Mouse (Mus musculus): ENCODE measurements around the gene Ostn. TPM values are rescaled to one million over a fixed set of nuclear protein-coding genes. Genes with fewer than 3 reads are reported as not detected.

Gene Ostn
- total and polyA plus RNA-seq, 2 experiments from 2014 or later, result not detected

DNA sequence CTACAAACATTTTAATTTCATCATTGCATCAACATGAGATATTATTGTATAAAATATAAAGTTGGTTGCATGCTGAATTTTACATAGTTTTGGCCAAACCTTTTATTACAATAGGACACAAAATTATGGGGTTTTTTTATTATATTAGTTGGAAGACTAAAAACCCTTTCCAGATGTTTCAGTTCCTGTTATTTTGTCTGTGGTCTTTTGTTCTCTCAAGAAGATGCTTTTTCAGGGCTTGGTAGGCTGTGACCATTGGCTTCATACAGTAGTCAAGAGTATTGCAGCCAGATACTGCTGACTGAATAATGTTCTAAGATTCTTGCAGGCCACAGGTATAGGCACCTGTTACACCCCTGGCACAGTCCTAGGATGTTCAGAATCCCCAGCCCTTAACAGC, 14.8 kb downstream of the Ostn start:
- Histone ChIP-seq H3K9ac (replicated peaks; ENCODE audit: low read depth, low read length) (no peak overlapping the region), H3K27ac (ENCODE audit: low read depth) (no peak overlapping the region), H3K4me3 (ENCODE audit: low read depth, low read length) (no peak overlapping the region), H3K9me3 (replicated peaks; ENCODE audit: control insufficient read depth, low read length) (no peaks in the 10 kb centered on the region), H3K27me3 (ENCODE audit: control insufficient read depth, insufficient read depth, low read length) (no peaks in the 10 kb centered on the region), H3K4me2 (ENCODE audit: low read depth, low read length) (no peak overlapping the region), H3K4me1 (ENCODE audit: control insufficient read depth, insufficient read depth) (no peaks in the 10 kb centered on the region), H3K36me3 (replicated peaks; ENCODE audit: control insufficient read depth, insufficient read depth, low read length) (no peaks in the 10 kb centered on the region)
- ATAC-seq (ENCODE audit: insufficient read depth, low read depth), result no peak
- DNase-seq (ENCODE audit: low spot score), result no peak
- TF ChIP-seq CTCF (IDR thresholded peaks at IDR 0.05; ENCODE audit: low read depth) (no peak), EP300 (IDR thresholded peaks at IDR 0.05; ENCODE audit: low read depth) (no peak)

DNA sequence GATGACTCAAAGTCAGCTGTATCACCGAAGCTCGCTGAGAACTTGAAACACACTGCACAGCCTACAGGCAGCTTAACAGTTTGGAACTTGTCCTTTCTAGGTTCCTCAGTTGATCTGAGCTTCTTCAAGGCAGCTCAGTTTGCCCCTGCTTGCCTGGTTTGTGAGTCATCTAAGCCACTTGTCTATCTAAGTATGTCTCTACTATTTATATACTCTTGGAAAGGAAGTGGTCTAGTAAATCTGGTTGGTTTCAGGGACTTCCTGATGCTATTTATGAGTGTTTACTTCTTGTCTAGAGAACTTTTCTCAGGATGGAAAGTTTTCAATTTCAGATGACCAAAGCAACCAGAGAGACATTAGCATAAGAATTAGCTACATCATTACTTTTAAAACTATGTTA, 19.2 kb downstream of the Ostn start:
- Histone ChIP-seq H3K27ac (ENCODE audit: low read depth) (no peak overlapping the region), H3K36me3 (replicated peaks; ENCODE audit: control insufficient read depth, insufficient read depth, low read length) (no peaks in the 10 kb centered on the region), H3K9me3 (replicated peaks; ENCODE audit: control insufficient read depth, low read length) (no peaks in the 10 kb centered on the region), H3K4me2 (ENCODE audit: low read depth, low read length) (no peak overlapping the region), H3K4me1 (ENCODE audit: control insufficient read depth, insufficient read depth) (no peaks in the 10 kb centered on the region), H3K4me3 (ENCODE audit: low read depth, low read length) (no peak overlapping the region), H3K9ac (replicated peaks; ENCODE audit: low read depth, low read length) (no peak overlapping the region), H3K27me3 (ENCODE audit: control insufficient read depth, insufficient read depth, low read length) (no peaks in the 10 kb centered on the region)
- TF ChIP-seq CTCF (IDR thresholded peaks at IDR 0.05; ENCODE audit: low read depth), result no peak
- TF ChIP-seq EP300 (IDR thresholded peaks at IDR 0.05; ENCODE audit: low read depth), result no peak
- no peak for DNase-seq (ENCODE audit: low spot score)
- no peak for ATAC-seq (ENCODE audit: insufficient read depth, low read depth)
- 92% methylated on average over 2 of the region's 2 CpGs for WGBS

DNA sequence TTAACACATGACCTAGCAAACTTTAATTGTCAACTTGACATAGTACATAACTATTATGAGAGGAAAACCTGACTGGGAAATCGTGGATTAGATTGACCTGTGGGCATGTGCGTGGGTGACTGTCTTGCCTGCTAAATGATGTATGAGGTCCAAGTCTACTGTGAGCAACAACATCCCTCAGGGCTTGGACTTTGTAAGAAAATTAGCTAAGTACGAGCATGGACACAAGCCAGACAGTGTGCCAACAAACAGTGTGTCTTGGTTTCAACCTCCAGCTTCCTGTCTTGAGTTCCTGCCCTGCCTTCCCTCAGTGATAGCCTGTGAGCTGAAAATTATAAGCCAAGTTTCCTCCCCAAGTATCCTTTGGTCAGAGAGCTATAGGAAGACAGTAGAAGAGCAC, 40.2 kb downstream of the Ostn start:
- H3K4me3 ChIP-seq (ENCODE audit: low read depth, low read length), result no peak overlapping the region
- no peaks in the 10 kb centered on the region for H3K27me3 ChIP-seq (ENCODE audit: control insufficient read depth, insufficient read depth, low read length)
- 61% methylated on average over 3 of the region's 3 CpGs for WGBS
- no peaks in the 10 kb centered on the region for H3K36me3 ChIP-seq (replicated peaks; ENCODE audit: control insufficient read depth, insufficient read depth, low read length)
- DNase-seq (ENCODE audit: low spot score), result no peak
- no peaks in the 10 kb centered on the region for H3K9me3 ChIP-seq (replicated peaks; ENCODE audit: control insufficient read depth, low read length)
- TF ChIP-seq CTCF (IDR thresholded peaks at IDR 0.05; ENCODE audit: low read depth) (no peak), EP300 (IDR thresholded peaks at IDR 0.05; ENCODE audit: low read depth) (no peak)
- no peaks in the 10 kb centered on the region for H3K4me1 ChIP-seq (ENCODE audit: control insufficient read depth, insufficient read depth)
- H3K27ac ChIP-seq (ENCODE audit: low read depth), result no peak overlapping the region
- ATAC-seq (ENCODE audit: insufficient read depth, low read depth), result no peak
- H3K9ac ChIP-seq (replicated peaks; ENCODE audit: low read depth, low read length), result no peak overlapping the region
- H3K4me2 ChIP-seq (ENCODE audit: low read depth, low read length), result no peak overlapping the region

DNA sequence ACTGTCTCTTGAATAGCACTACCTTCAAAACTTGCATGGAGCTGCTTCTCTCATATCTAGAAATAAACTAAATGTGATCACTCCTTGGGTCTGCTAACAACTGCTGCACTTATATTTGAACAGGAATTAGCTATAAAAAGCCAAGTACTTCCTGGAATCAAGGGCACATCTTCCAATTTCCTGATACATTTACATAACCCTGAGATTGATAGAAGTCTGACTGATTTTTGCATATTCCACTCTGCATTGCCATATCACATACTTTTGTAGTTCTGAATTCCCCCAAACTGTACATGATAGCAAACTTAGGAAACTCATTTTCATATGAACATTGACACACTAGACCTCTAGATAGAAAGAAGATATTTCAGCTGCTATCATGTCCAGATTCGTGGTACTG, 41.1 kb downstream of the Ostn start:
- no peaks in the 10 kb centered on the region for H3K36me3 ChIP-seq (replicated peaks; ENCODE audit: control insufficient read depth, insufficient read depth, low read length)
- H3K27ac ChIP-seq (ENCODE audit: low read depth), result no peak overlapping the region
- H3K27me3 ChIP-seq (ENCODE audit: control insufficient read depth, insufficient read depth, low read length), result no peaks in the 10 kb centered on the region
- DNase-seq (ENCODE audit: low spot score) (no peak), ATAC-seq (ENCODE audit: insufficient read depth, low read depth) (no peak)
- TF ChIP-seq CTCF (IDR thresholded peaks at IDR 0.05; ENCODE audit: low read depth) (no peak), EP300 (IDR thresholded peaks at IDR 0.05; ENCODE audit: low read depth) (no peak)
- no peak overlapping the region for H3K4me3 ChIP-seq (ENCODE audit: low read depth, low read length)
- 48% methylated on average over 1 of the region's 1 CpGs for WGBS
- no peak overlapping the region for H3K9ac ChIP-seq (replicated peaks; ENCODE audit: low read depth, low read length)
- H3K9me3 ChIP-seq (replicated peaks; ENCODE audit: control insufficient read depth, low read length), result no peaks in the 10 kb centered on the region
- no peaks in the 10 kb centered on the region for H3K4me1 ChIP-seq (ENCODE audit: control insufficient read depth, insufficient read depth)
- H3K4me2 ChIP-seq (ENCODE audit: low read depth, low read length), result no peak overlapping the region

DNA sequence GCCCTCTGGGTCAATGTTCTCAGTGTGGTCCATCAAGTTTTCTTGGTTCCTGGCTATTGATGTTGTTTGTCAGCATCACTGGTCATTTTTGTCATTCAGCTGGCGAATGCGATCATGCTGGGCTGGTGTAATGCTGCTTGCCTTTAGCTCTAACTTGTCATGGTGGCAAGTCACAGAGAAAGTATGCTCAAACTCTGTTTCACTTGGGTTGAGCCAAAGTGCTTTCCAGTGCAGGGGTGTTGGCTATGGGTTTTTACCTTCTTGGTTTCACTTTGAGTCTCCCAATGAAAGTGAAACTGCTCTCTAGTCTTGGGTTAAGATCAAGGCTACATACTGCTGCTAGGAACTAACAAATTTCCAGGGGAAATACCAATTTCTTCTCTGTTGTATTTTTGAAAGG, 41.9 kb downstream of the Ostn start:
- 88% methylated on average over 2 of the region's 2 CpGs for WGBS

DNA sequence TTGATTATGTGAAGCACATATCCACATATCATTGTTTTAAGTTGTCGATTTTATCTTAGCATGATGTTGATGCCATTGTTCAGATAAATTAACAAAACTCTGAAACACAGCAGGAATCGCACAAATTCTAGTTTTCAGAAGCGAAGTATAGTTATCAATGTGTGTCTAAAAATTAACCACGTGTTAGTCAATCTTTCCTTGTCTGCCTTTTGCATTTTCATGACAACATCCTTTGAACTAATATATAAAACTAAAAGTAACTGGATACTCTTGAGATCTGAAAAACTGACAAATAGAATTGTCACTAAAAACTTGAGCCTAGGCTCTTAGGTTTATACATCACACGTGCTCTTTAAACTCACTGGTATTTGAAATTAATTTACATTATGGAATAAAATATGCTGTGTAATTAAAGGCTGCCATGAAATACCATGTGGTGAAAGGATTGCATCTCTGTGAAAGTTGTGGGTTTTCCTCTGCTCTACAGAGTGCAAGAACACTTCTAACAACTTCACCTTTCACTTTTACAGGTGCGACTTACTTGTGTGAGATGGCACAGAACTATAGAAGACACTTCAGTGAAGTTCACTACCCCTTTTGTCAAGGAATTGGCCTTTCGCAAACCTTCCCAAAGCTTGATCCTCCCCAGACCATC, 42.7 kb downstream of the Ostn start:
- H3K36me3 ChIP-seq (replicated peaks; ENCODE audit: control insufficient read depth, insufficient read depth, low read length), result no peaks in the 10 kb centered on the region
- TF ChIP-seq CTCF (IDR thresholded peaks at IDR 0.05; ENCODE audit: low read depth) (no peak), EP300 (IDR thresholded peaks at IDR 0.05; ENCODE audit: low read depth) (no peak)
- no peak for DNase-seq (ENCODE audit: low spot score)
- no peak overlapping the region for H3K4me3 ChIP-seq (ENCODE audit: low read depth, low read length)
- ATAC-seq (ENCODE audit: insufficient read depth, low read depth), result no peak
- no peak overlapping the region for H3K4me2 ChIP-seq (ENCODE audit: low read depth, low read length)
- H3K9me3 ChIP-seq (replicated peaks; ENCODE audit: control insufficient read depth, low read length), result no peaks in the 10 kb centered on the region
- H3K9ac ChIP-seq (replicated peaks; ENCODE audit: low read depth, low read length), result no peak overlapping the region
- no peaks in the 10 kb centered on the region for H3K4me1 ChIP-seq (ENCODE audit: control insufficient read depth, insufficient read depth)
- H3K27me3 ChIP-seq (ENCODE audit: control insufficient read depth, insufficient read depth, low read length), result no peaks in the 10 kb centered on the region
- 76% methylated on average over 7 of the region's 7 CpGs for WGBS
- H3K27ac ChIP-seq (ENCODE audit: low read depth), result no peak overlapping the region

More for the DNA sequence above, 41.9 kb downstream of the Ostn start:
- no peaks in the 10 kb centered on the region for H3K36me3 ChIP-seq (replicated peaks; ENCODE audit: control insufficient read depth, insufficient read depth, low read length)
- H3K4me2 ChIP-seq (ENCODE audit: low read depth, low read length), result no peak overlapping the region
- no peaks in the 10 kb centered on the region for H3K9me3 ChIP-seq (replicated peaks; ENCODE audit: control insufficient read depth, low read length)
- DNase-seq (ENCODE audit: low spot score) (no peak), ATAC-seq (ENCODE audit: insufficient read depth, low read depth) (no peak)
- no peaks in the 10 kb centered on the region for H3K27me3 ChIP-seq (ENCODE audit: control insufficient read depth, insufficient read depth, low read length)
- H3K9ac ChIP-seq (replicated peaks; ENCODE audit: low read depth, low read length), result no peak overlapping the region
- TF ChIP-seq EP300 (IDR thresholded peaks at IDR 0.05; ENCODE audit: low read depth) (no peak), CTCF (IDR thresholded peaks at IDR 0.05; ENCODE audit: low read depth) (no peak)
- no peaks in the 10 kb centered on the region for H3K4me1 ChIP-seq (ENCODE audit: control insufficient read depth, insufficient read depth)
- H3K27ac ChIP-seq (ENCODE audit: low read depth), result no peak overlapping the region
- no peak overlapping the region for H3K4me3 ChIP-seq (ENCODE audit: low read depth, low read length)

Measured in heart, postnatal 0 days (tissue).